Mouse (Mus musculus) adrenal gland, postnatal 4 days (tissue): ENCODE results near the gene Ccdc153. TPM values are rescaled to one million over a fixed set of nuclear protein-coding genes. Genes with fewer than 3 reads are reported as not detected.

Source experiments
- DNase-seq, 2 experiments: peaks; one replicate each; pipeline ENCODE4 v3.0.0; 2021 to 2022; ENCODE audit warnings: low spot score in 2 of 2, mixed read lengths in 2 of 2
- total RNA-seq, 2 experiments: library from RNA; stranded (reverse); gene quantifications; 2 replicates each; pipeline ENCODE4 v1.2.3; 2021

Gene Ccdc153
- total RNA-seq, 2 experiments from 2014 or later = 3.4 to 4.6 TPM

DNA sequence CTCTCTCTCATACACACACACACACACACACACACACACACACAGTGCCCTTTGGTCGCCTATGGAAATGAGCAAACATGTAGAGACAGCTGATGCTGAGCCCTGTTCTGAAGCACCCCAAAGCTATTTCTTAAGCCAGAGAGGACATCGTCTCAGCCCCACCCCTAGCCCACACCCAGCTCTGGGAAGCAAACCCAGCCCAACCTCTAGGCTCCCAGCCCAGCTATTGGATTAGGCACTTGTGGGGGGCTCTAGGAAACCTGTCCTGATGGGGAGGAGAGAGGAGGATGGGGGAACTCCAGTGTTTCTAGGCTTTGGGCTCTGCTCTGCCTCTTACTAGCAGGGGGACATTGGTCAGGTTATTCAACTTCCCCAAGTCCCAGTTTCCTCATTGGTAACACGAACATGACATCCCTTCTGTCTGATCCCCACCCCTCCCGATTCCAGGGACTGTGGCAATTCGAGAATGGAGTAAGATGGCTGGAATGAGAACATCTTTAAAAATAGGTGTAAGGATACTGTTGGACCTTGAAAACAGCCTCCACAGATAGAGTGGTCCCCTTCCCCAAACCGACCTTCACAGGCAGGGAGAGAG lies 45.9 kb downstream of the Ccdc153 start:
- DNase-seq = no peak

GRCm38 (mm10) chr9:44287003-44287400 lies 46.5 kb downstream of the Ccdc153 start:
- DNase-seq = no peak

DNA sequence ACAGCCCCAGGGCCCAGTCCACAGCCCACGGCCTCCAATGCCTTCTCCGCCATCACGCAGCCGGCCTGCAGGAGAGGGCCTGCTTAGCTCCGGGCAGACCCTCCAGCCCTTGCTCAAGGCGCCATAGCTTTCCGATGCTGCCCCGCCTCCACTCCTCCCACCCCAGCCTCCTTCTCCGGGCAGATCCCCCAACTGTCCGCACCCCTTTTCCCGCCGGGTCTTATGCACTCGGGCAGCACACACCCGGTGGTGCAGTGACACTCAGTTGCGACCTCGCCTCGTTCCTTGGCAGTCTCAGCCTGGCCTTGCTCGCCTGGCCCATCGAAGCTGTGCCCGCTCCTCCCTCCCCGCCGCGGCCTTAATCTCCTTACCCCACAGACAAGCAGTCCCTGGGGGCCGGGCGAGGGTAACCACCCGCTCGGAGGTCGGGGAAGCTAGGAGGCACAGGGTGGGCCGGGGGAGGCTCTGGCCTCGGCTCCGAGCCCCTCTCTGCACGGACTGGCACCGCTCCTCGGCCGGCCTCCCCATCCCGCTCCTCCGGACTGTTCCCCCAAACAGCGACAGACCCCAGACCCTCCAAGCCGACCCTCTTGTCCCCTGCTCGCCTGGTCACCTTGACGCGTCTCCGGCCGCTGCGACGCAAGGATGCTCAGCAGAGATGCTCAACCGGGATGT lies 47.1 kb downstream of the Ccdc153 start:
- DNase-seq = no peak

GRCm38 (mm10) chr9:44288076-44288958 lies 47.8 kb downstream of the Ccdc153 start, which contains the start of gene Abcg4:
Abcg4 (minus strand) TSS chr9:44288615.
- no peak for DNase-seq

DNA sequence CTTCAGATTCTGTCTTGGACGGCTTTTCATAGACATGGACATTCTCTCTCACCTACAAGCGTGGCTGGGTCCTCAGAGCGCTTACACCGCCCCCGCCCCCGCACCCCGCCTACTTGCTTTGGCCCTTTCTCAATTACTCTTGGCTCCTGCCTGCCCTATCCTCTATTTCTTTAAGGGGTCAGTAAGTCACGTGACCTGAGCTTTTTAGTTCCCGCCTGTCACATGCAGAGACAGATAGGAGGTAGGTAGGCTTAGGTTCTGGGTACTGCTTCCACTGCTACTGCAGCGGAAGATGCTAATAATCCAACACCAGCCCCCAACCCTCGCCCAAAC lies 48.4 kb downstream of the Ccdc153 start:
- no peak for DNase-seq

- no peak for DNase-seq
Observed at GRCm38 (mm10) chr9:44292490-44292889, 52.0 kb downstream of the Ccdc153 start.

Other genes with a start within 250 kb of the Ccdc153 start
- 10 to 100 TPM; 44.1 to 46.3 TPM for gene Thy1, start 197.3 kb upstream of the Ccdc153 start, total RNA-seq
- 10 to 100 TPM; 21.8 to 24.7 TPM for gene Usp2, start 173.7 kb upstream of the Ccdc153 start, total RNA-seq
- gene Mfrp, start 138.9 kb upstream of the Ccdc153 start, total RNA-seq = under 1 TPM in 1 of 2 experiments, not detected in 1; 0.17 TPM
- 10 to 100 TPM in 1 of 2 experiments, 1 to 10 TPM in 1; 9.7 to 17.4 TPM for gene C1qtnf5, start 133.4 kb upstream of the Ccdc153 start, total RNA-seq
- under 1 TPM; 0.11 to 0.51 TPM for gene Gm49380, start 127.2 kb upstream of the Ccdc153 start, total RNA-seq
- 10 to 100 TPM; 42.5 to 45.8 TPM for gene Rnf26, start 127.2 kb upstream of the Ccdc153 start, total RNA-seq
- 10 to 100 TPM; 92.8 to 97.0 TPM for gene Mcam, start 106.2 kb upstream of the Ccdc153 start, total RNA-seq
- 10 to 100 TPM; 34.9 to 41.3 TPM for gene Cbl, start 6.6 kb upstream of the Ccdc153 start, total RNA-seq
- 1 to 10 TPM in 1 of 2 experiments, under 1 TPM in 1; 0.82 to 2.9 TPM for gene Pdzd3, start 10.8 kb downstream of the Ccdc153 start, total RNA-seq
- 10 to 100 TPM; 31.8 to 35.5 TPM for gene Nlrx1, start 27.9 kb downstream of the Ccdc153 start, total RNA-seq
- 10 to 100 TPM; 38.1 to 57.0 TPM for gene Abcg4, start 47.9 kb downstream of the Ccdc153 start, total RNA-seq
- gene Hinfp, start 65.0 kb downstream of the Ccdc153 start, total RNA-seq = 10 to 100 TPM; 33.4 to 34.5 TPM
- gene C2cd2l, start 79.6 kb downstream of the Ccdc153 start, total RNA-seq = 10 to 100 TPM; 28.9 to 31.8 TPM
- gene Dpagt1, start 85.3 kb downstream of the Ccdc153 start, total RNA-seq = 10 to 100 TPM; 32.3 to 36.2 TPM
- 100 to 1,000 TPM; 146 to 165 TPM for gene H2afx, start 94.0 kb downstream of the Ccdc153 start, total RNA-seq
- 100 to 1,000 TPM; 118 to 136 TPM for gene Hmbs, start 103.6 kb downstream of the Ccdc153 start, total RNA-seq
- 10 to 100 TPM; 65.2 to 73.1 TPM for gene Vps11, start 121.0 kb downstream of the Ccdc153 start, total RNA-seq
- gene Hyou1, start 138.8 kb downstream of the Ccdc153 start, total RNA-seq = 100 to 1,000 TPM; 125 to 126 TPM
- 10 to 100 TPM; 36.0 to 37.4 TPM for gene Slc37a4, start 156.2 kb downstream of the Ccdc153 start, total RNA-seq
- 1,000 to 10,000 TPM; 1,559 to 1,677 TPM for gene Rps25, start 166.5 kb downstream of the Ccdc153 start, total RNA-seq
- gene Trappc4, start 166.9 kb downstream of the Ccdc153 start, total RNA-seq = 10 to 100 TPM; 70.5 to 75.0 TPM
- 10 to 100 TPM; 31.9 to 35.4 TPM for gene Ccdc84, start 177.9 kb downstream of the Ccdc153 start, total RNA-seq
- gene Foxr1, start 200.5 kb downstream of the Ccdc153 start, total RNA-seq = not detected
- not detected for gene Upk2, start 214.3 kb downstream of the Ccdc153 start, total RNA-seq
- 10 to 100 TPM; 86.4 to 97.9 TPM for gene Bcl9l, start 242.1 kb downstream of the Ccdc153 start, total RNA-seq